Mouse (Mus musculus) midbrain, embryonic 10.5 days (tissue): ENCODE results near the gene Dnajc12. TPM values are rescaled to one million over a fixed set of nuclear protein-coding genes. Genes with fewer than 3 reads are reported as not detected.
A peak's percentile ranks its signal among the peaks of the same experiment; 100 is the strongest.
"Not testable (repeated sequence)": the region's sequence is repeated elsewhere in the genome, so short reads cannot be mapped to it uniquely, and the experiment has no call there.

Experiments
- DNase-seq: peaks from one replicate; pipeline ENCODE4 v3.0.0-alpha.2; 2017; ENCODE audit warnings: low spot score
- H3K27ac ChIP-seq: fragments of 300-500 bp; sonication (generic); replicated peaks from 2 replicates; pipeline ENCODE4 v1.5.1; 2016; ENCODE audit warnings: mild to moderate bottlenecking
- H3K27me3 ChIP-seq: fragments of 300-500 bp; sonication (generic); 2 replicates; pipeline ENCODE4 v1.6.1; 2016; ENCODE audit warnings: low read depth, mild to moderate bottlenecking; ENCODE audit not compliant: poor library complexity, severe bottlenecking
- H3K36me3 ChIP-seq: fragments of 300-500 bp; sonication (generic); 2 replicates; pipeline ENCODE4 v1.6.1; 2016; ENCODE audit warnings: mild to moderate bottlenecking, moderate library complexity
- H3K4me1 ChIP-seq: fragments of 300-500 bp; sonication (generic); 2 replicates; pipeline ENCODE4 v1.6.1; 2016
- H3K4me3 ChIP-seq: fragments of 300-500 bp; sonication (generic); 2 replicates; pipeline ENCODE4 v1.5.1; 2016; ENCODE audit warnings: mild to moderate bottlenecking, moderate library complexity
- H3K9me3 ChIP-seq: fragments of 300-500 bp; sonication (generic); replicated peaks from 2 replicates; pipeline ENCODE4 v1.6.1; 2016; ENCODE audit warnings: mild to moderate bottlenecking
- WGBS: fragments of 180-500 bp; shearing (Covaris S2); methylation state at CpG from one replicate; pipeline ENCODE4 v1.1.7; 2016; 5-methylcytosine and 5-hydroxymethylcytosine counted together
- polyA plus RNA-seq: library from polyadenylated mRNA; unstranded; fragments of >200 nt; fragmentation: Nextera tagmentation; extraction: Ambion mirVana; gene quantifications from 2 replicates; pipeline ENCODE4 v1.2.1, GENCODE M21; 2016

Dnajc12 gene
- polyA plus RNA-seq, 1 experiment from 2014 or later, result 15.2 TPM

GRCm38 (mm10) chr10:63402731-63403504 is 20.7 kb downstream of the Dnajc12 start:
- 94% methylated on average over 5 of the region's 5 CpGs for WGBS
- no peaks in the 10 kb centered on the region for H3K27me3 ChIP-seq

GRCm38 (mm10) chr10:63403636-63404035 is 21.4 kb downstream of the Dnajc12 start:
- no peak overlapping the region for H3K27ac ChIP-seq
- H3K9me3 ChIP-seq, result no peaks in the 10 kb centered on the region
- H3K4me3 ChIP-seq, result no peak overlapping the region
- WGBS, result 70% methylated on average over 2 of the region's 2 CpGs
- H3K27me3 ChIP-seq, result no peaks in the 10 kb centered on the region
- H3K36me3 ChIP-seq, result no peaks in the 10 kb centered on the region
- DNase-seq, result no peak
- no peaks in the 10 kb centered on the region for H3K4me1 ChIP-seq

More at GRCm38 (mm10) chr10:63402731-63403504, 20.7 kb downstream of the Dnajc12 start:
- no peak for DNase-seq
- Histone ChIP-seq H3K9me3 (no peaks in the 10 kb centered on the region), H3K36me3 (no peaks in the 10 kb centered on the region), H3K27ac (no peak overlapping the region), H3K4me1 (no peaks in the 10 kb centered on the region), H3K4me3 (no peak overlapping the region)

GRCm38 (mm10) chr10:63410162-63410956 is 28.1 kb downstream of the Dnajc12 start:
- no peaks in the 10 kb centered on the region for H3K9me3 ChIP-seq
- no peak overlapping the region for H3K4me3 ChIP-seq
- no peaks in the 10 kb centered on the region for H3K36me3 ChIP-seq
- 75% methylated on average over 16 of the region's 16 CpGs for WGBS
- no peak overlapping the region for H3K27ac ChIP-seq
- no peak for DNase-seq
- peaks cover 2% of the 10 kb centered on the region; the same call in 1 of the 2 replicates for H3K4me1 ChIP-seq
- H3K27me3 ChIP-seq, result no peaks in the 10 kb centered on the region

- not testable (repeated sequence) for H3K9me3 ChIP-seq, H3K27ac ChIP-seq, H3K4me1 ChIP-seq, H3K27me3 ChIP-seq, H3K36me3 ChIP-seq, H3K4me3 ChIP-seq, DNase-seq
- 95% methylated on average over 6 of the region's 7 CpGs for WGBS
These were observed 29.4 kb downstream of the Dnajc12 start for GRCm38 (mm10) chr10:63411674-63412073.

GRCm38 (mm10) chr10:63412756-63413155 is 30.5 kb downstream of the Dnajc12 start:
- Histone ChIP-seq H3K27ac (no peak overlapping the region), H3K4me3 (no peak overlapping the region), H3K27me3 (no peaks in the 10 kb centered on the region), H3K4me1 (peaks cover 2% of the 10 kb centered on the region; the same call in 1 of the 2 replicates), H3K9me3 (no peaks in the 10 kb centered on the region), H3K36me3 (no peaks in the 10 kb centered on the region)
- no peak for DNase-seq
- WGBS, result 86% methylated on average over 17 of the region's 17 CpGs

- Histone ChIP-seq H3K27me3 (no peaks in the 10 kb centered on the region), H3K27ac (no peak overlapping the region), H3K4me3 (no peak overlapping the region), H3K9me3 (no peaks in the 10 kb centered on the region), H3K4me1 (peaks cover under 1% of the 10 kb centered on the region; the same call in 1 of the 2 replicates), H3K36me3 (no peaks in the 10 kb centered on the region)
- 88% methylated on average over 7 of the region's 7 CpGs for WGBS
- no peak for DNase-seq
These were observed 33.0 kb downstream of the Dnajc12 start for GRCm38 (mm10) chr10:63415287-63415686.

GRCm38 (mm10) chr10:63415850-63416249 is 33.6 kb downstream of the Dnajc12 start:
- no peaks in the 10 kb centered on the region for H3K4me1 ChIP-seq
- H3K27me3 ChIP-seq, result no peaks in the 10 kb centered on the region
- H3K9me3 ChIP-seq, result no peaks in the 10 kb centered on the region
- H3K4me3 ChIP-seq, result no peak overlapping the region
- no peak for DNase-seq
- no peaks in the 10 kb centered on the region for H3K36me3 ChIP-seq
- WGBS, result 71% methylated on average over 7 of the region's 7 CpGs
- H3K27ac ChIP-seq, result no peak overlapping the region

GRCm38 (mm10) chr10:63417061-63417460 is 34.8 kb downstream of the Dnajc12 start:
- Histone ChIP-seq H3K9me3 (no peaks in the 10 kb centered on the region), H3K27ac (no peak overlapping the region), H3K36me3 (no peaks in the 10 kb centered on the region), H3K4me3 (no peak overlapping the region), H3K4me1 (no peaks in the 10 kb centered on the region), H3K27me3 (no peaks in the 10 kb centered on the region)
- no peak for DNase-seq
- 76% methylated on average over 5 of the region's 5 CpGs for WGBS

- Histone ChIP-seq H3K27me3 (no peaks in the 10 kb centered on the region), H3K27ac (no peak within 1 kb of the TSS), H3K9me3 (no peaks in the 10 kb centered on the region), H3K36me3 (no peaks in the 10 kb centered on the region), H3K4me1 (no peaks in the 10 kb centered on the region), H3K4me3 (no peak within 1 kb of the TSS)
- WGBS, result 88% methylated on average over 18 of the region's 18 CpGs
- DNase-seq, result peak; percentile 56
These were observed 39.8 kb downstream of the Dnajc12 start, which contains the start of gene Gm7075 for GRCm38 (mm10) chr10:63421739-63422735. Gene Gm7075, minus strand, starts transcription at chr10:63421789.

GRCm38 (mm10) chr10:63422736-63422992 is 40.4 kb downstream of the Dnajc12 start:
- H3K36me3 ChIP-seq, result no peaks in the 10 kb centered on the region
- no peak for DNase-seq
- H3K4me3 ChIP-seq, result no peak overlapping the region
- H3K27me3 ChIP-seq, result no peaks in the 10 kb centered on the region
- 92% methylated on average over 5 of the region's 5 CpGs for WGBS
- no peaks in the 10 kb centered on the region for H3K9me3 ChIP-seq
- H3K4me1 ChIP-seq, result no peaks in the 10 kb centered on the region
- H3K27ac ChIP-seq, result no peak overlapping the region

GRCm38 (mm10) chr10:63423591-63424474 is 41.6 kb downstream of the Dnajc12 start:
- 87% methylated on average over 9 of the region's 9 CpGs for WGBS
- peaks cover 5% of the 10 kb centered on the region for H3K4me1 ChIP-seq
- H3K27ac ChIP-seq, result no peak overlapping the region
- no peaks in the 10 kb centered on the region for H3K27me3 ChIP-seq
- H3K4me3 ChIP-seq, result no peak overlapping the region
- no peaks in the 10 kb centered on the region for H3K9me3 ChIP-seq
- DNase-seq, result no peak
- no peaks in the 10 kb centered on the region for H3K36me3 ChIP-seq

- no peaks in the 10 kb centered on the region for H3K9me3 ChIP-seq
- no peak overlapping the region for H3K27ac ChIP-seq
- no peak for DNase-seq
- H3K4me1 ChIP-seq, result peaks cover 5% of the 10 kb centered on the region
- H3K4me3 ChIP-seq, result no peak overlapping the region
- no peaks in the 10 kb centered on the region for H3K36me3 ChIP-seq
- H3K27me3 ChIP-seq, result no peaks in the 10 kb centered on the region
These were observed 42.2 kb downstream of the Dnajc12 start for GRCm38 (mm10) chr10:63424475-63424814.
